ENCODE assay signal across 12 mouse cellular contexts in the genomic region with DNA sequence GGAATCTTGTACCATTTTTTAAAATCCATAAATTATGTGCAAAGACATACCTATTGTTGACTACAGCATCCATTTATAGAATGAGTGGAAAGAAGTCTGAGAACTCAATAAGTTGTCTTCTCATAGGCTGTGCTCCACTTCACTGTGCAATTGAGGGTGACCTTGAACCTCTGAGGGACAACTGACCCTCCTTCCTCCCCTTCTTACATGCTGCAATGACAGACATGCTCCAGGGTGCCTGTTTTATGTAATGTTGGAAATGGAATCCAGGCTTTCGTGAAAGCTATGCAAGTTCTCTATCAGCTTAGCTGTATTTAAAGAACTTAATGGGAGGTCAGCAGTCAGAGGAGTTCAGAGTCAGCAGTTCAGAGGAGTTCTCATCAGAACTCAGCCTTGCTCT.
"Had no signal": no experiment of that assay in that cellular context is flagged by ENCODE, and none has a peak within 500 bp of the region (broad histone marks: within the 10 kb centered on the region; RNA-seq: fewer than 3 reads in every experiment).

No protein-coding gene starts in this region.

- H3K27me3 ChIP-seq: liver, embryonic 13.5 days had no signal

- H3K4me2 ChIP-seq: liver, embryonic 13.5 days; midbrain, embryonic 11.5 days had no signal

- DNase-seq: kidney, postnatal 10 days; kidney, postnatal 36 days; layer of hippocampus, postnatal 36 days; liver, embryonic 13.5 days; lung, adult 2 months; lung, postnatal 14 days; lung, postnatal 4 days; midbrain, embryonic 14.5 days; thymus, adult 18-20 months; thymus, postnatal 36 days had no signal

- H3K4me1 ChIP-seq: liver, embryonic 13.5 days had no signal

- H3K36me3 ChIP-seq: liver, embryonic 13.5 days had no signal

- H3K9ac ChIP-seq: liver, embryonic 13.5 days had no signal

- H3K9me3 ChIP-seq: liver, embryonic 13.5 days had no signal

- H3K4me3 ChIP-seq: left cerebral cortex, adult 2 months; liver, embryonic 13.5 days had no signal

- H3K27ac ChIP-seq: left cerebral cortex, adult 2 months; liver, embryonic 13.5 days had no signal
